Comparison of ENCODE assay signal across 17 mouse cellular contexts in genomic region chr12:27417387-27418009, GRCm38 (mm10).
DNase-seq lines count a peak whose midpoint lies in the region; ATAC-seq lines count a peak whose summit lies in the region.
"Had no signal": no experiment of that assay in that cellular context is flagged by ENCODE, and none has a peak within 500 bp of the region (broad histone marks: within the 10 kb centered on the region; RNA-seq: fewer than 3 reads in every experiment).

No protein-coding gene starts in this region.

- H3K36me3 ChIP-seq in lung, embryonic 16.5 days (ENCODE audit: control insufficient read depth, insufficient read depth, low read length) = no peaks in the 10 kb centered on the region
- H3K36me3 ChIP-seq: hindbrain, embryonic 13.5 days; midbrain, embryonic 12.5 days had no signal

- no peaks in the 10 kb centered on the region for H3K4me1 ChIP-seq in lung, embryonic 16.5 days (replicated peaks; ENCODE audit: control insufficient read depth, insufficient read depth, low read length)
- H3K4me1 ChIP-seq: hindbrain, embryonic 13.5 days; midbrain, embryonic 12.5 days had no signal

- H3K9ac ChIP-seq in lung, embryonic 16.5 days (ENCODE audit: low read length) = no peak overlapping the region
- H3K9ac ChIP-seq: hindbrain, embryonic 13.5 days; liver, postnatal 0 days; midbrain, embryonic 12.5 days had no signal

- peak; percentile 70 for ATAC-seq in lung, embryonic 16.5 days (ENCODE audit: low read depth)
- ATAC-seq: intestine, postnatal 0 days; liver, postnatal 0 days had no signal

- no peak overlapping the region for H3K4me3 ChIP-seq in lung, embryonic 16.5 days (ENCODE audit: low read length)
- H3K4me3 ChIP-seq: hindbrain, embryonic 13.5 days; midbrain, embryonic 12.5 days; myocyte had no signal

- no peaks in the 10 kb centered on the region for H3K27me3 ChIP-seq in lung, embryonic 16.5 days (ENCODE audit: control insufficient read depth, insufficient read depth, low read depth, low read length)
- H3K27me3 ChIP-seq: hindbrain, embryonic 13.5 days; midbrain, embryonic 12.5 days had no signal

- H3K27ac ChIP-seq in lung, embryonic 16.5 days (ENCODE audit: low read length) = no peak overlapping the region
- H3K27ac ChIP-seq: hindbrain, embryonic 13.5 days; midbrain, embryonic 12.5 days had no signal

- WGBS in lung, embryonic 16.5 days = 60% methylated on average over 8 of the region's 8 CpGs

- H3K4me2 ChIP-seq in lung, embryonic 16.5 days (ENCODE audit: low read depth, low read length) = no peak overlapping the region
- H3K4me2 ChIP-seq: hindbrain, embryonic 13.5 days; midbrain, embryonic 12.5 days had no signal

- H3K9me3 ChIP-seq in lung, embryonic 16.5 days (ENCODE audit: control insufficient read depth, low read length) = no peaks in the 10 kb centered on the region
- H3K9me3 ChIP-seq: hindbrain, embryonic 13.5 days; midbrain, embryonic 12.5 days had no signal

- DNase-seq in lung, adult 18-20 months = no peak
- DNase-seq in frontal cortex, adult 2 months (ENCODE audit: extremely low spot score in 1 of 2, low spot score in 1 of 2) = peak; percentile 7 to 61
- DNase-seq in layer of hippocampus, adult 9-10 months (ENCODE audit: low spot score) = peak; percentile 46
- peak; percentile 33 to 60 for DNase-seq in right cerebral cortex, postnatal 10 days (ENCODE audit: low spot score in 2 of 2)
- DNase-seq in urinary bladder, postnatal 10 days (ENCODE audit: low spot score) = no peak
- no peak for DNase-seq in gastrocnemius, postnatal 10 days
- no peak for DNase-seq in Muller cell, postnatal 12 days (ENCODE audit: inconsistent ontology term)
- DNase-seq: cerebellum, postnatal 25 days; kidney, postnatal 10 days; liver, postnatal 0 days; spleen, adult 18-20 months; thymus, postnatal 4 days had no signal

Comparison
In these comparisons a context has a peak if more than half of its experiments do, and no peak if none do; other contexts are left out.
1. DNase-seq: peak in frontal cortex, adult 2 months (2 of 2), layer of hippocampus, adult 9-10 months (single experiment) and right cerebral cortex, postnatal 10 days (2 of 2); none in lung, adult 18-20 months (0 of 2), urinary bladder, postnatal 10 days (single experiment), gastrocnemius, postnatal 10 days (single experiment) and Muller cell, postnatal 12 days (single experiment).